Mouse (Mus musculus) ES-E14 (cell line): Measurements from ENCODE around the gene Phc3. TPM values are rescaled to one million over a fixed set of nuclear protein-coding genes. Genes with fewer than 3 reads are reported as not detected.

Experiments used
- DNase-seq: peaks from one replicate; pipeline ENCODE4 v3.0.0-alpha.2; 2013; ENCODE audit warnings: low read depth, low spot score
- H3K27ac ChIP-seq: 2 replicates; pipeline ENCODE4 v1.5.1; 2012; ENCODE audit warnings: low read depth, mild to moderate bottlenecking, low read length, moderate library complexity, mixed read lengths; ENCODE audit not compliant: poor library complexity, insufficient read depth, severe bottlenecking
- H3K36me3 ChIP-seq: 2 replicates; pipeline ENCODE4 v1.6.1; 2012; ENCODE audit warnings: mild to moderate bottlenecking, low read length, moderate library complexity, mixed read lengths; ENCODE audit not compliant: control insufficient read depth, poor library complexity, insufficient read depth, severe bottlenecking
- H3K4me1 ChIP-seq, 2 experiments: fragments of 150-350 bp in 1 of 2; sonication (generic) in 1 of 2; 2 replicates each; pipeline ENCODE4 v1.6.1; 2012; ENCODE audit warnings: low read length in 2 of 2, mild to moderate bottlenecking in 1 of 2, mixed read lengths in 1 of 2; ENCODE audit not compliant: control insufficient read depth in 2 of 2, insufficient read depth in 2 of 2, poor library complexity in 1 of 2
- H3K4me3 ChIP-seq, 2 experiments: fragments of 150-350 bp in 1 of 2; sonication (generic) in 1 of 2; 2 replicates each; pipeline ENCODE4 v1.5.1; 2012; ENCODE audit warnings: low read length in 2 of 2, low read depth in 1 of 2, mild to moderate bottlenecking in 1 of 2, mixed read lengths in 1 of 2; ENCODE audit not compliant: insufficient read depth in 1 of 2, poor library complexity in 1 of 2, severe bottlenecking in 1 of 2
- H3K9ac ChIP-seq: 2 replicates; pipeline ENCODE4 v1.6.1; 2012; ENCODE audit warnings: low read depth, mild to moderate bottlenecking, low read length, mixed read lengths; ENCODE audit not compliant: poor library complexity, insufficient read depth, severe bottlenecking
- H3K9me3 ChIP-seq: fragments of 150-350 bp; sonication (generic); 2 replicates; pipeline ENCODE4 v1.6.1; 2012; ENCODE audit warnings: low read depth, mild to moderate bottlenecking, low read length; ENCODE audit not compliant: control insufficient read depth, insufficient read depth
- CHD2 ChIP-seq: IDR thresholded peaks from 2 replicates; pipeline ENCODE4 v1.6.1; 2014; ENCODE audit warnings: mild to moderate bottlenecking, low read depth, low read length, inconsistent platforms
- HCFC1 ChIP-seq: IDR thresholded peaks from 2 replicates; pipeline ENCODE4 v1.6.1; 2012; ENCODE audit warnings: low read length, inconsistent platforms, borderline replicate concordance; ENCODE audit not compliant: insufficient read depth
- MAFK ChIP-seq: IDR thresholded peaks from 2 replicates; pipeline ENCODE4 v1.6.1; 2014; ENCODE audit warnings: mild to moderate bottlenecking, low read depth, low read length, inconsistent platforms; ENCODE audit not compliant: insufficient read depth
- ZC3H11A ChIP-seq: IDR thresholded peaks from 2 replicates; pipeline ENCODE4 v1.6.1; 2012; ENCODE audit warnings: low read depth, mild to moderate bottlenecking, inconsistent platforms, low read length, borderline replicate concordance
- ZNF384 ChIP-seq: IDR thresholded peaks from 2 replicates; pipeline ENCODE4 v1.6.1; 2012; ENCODE audit warnings: low read depth, low read length, inconsistent platforms
- in situ Hi-C, 2 experiments: fragments of 600-800 bp; cut with MboI; formaldehyde crosslinking; loops; one replicate each; pipeline ENCODE4 v1.15.1; 2025; ENCODE audit warnings: low sequenced_read_pairs in 2 of 2, inconsistent platforms in 1 of 2; ENCODE audit not compliant: unreplicated experiment in 2 of 2
- total RNA-seq: library from RNA; depleted of rRNA; stranded (reverse); fragments of 300-350 nt; gene quantifications from 2 replicates; pipeline ENCODE4 v1.2.3, GENCODE M21; 2012

The Phc3 gene
- total RNA-seq, 1 experiment, result 7.1 TPM

DNA sequence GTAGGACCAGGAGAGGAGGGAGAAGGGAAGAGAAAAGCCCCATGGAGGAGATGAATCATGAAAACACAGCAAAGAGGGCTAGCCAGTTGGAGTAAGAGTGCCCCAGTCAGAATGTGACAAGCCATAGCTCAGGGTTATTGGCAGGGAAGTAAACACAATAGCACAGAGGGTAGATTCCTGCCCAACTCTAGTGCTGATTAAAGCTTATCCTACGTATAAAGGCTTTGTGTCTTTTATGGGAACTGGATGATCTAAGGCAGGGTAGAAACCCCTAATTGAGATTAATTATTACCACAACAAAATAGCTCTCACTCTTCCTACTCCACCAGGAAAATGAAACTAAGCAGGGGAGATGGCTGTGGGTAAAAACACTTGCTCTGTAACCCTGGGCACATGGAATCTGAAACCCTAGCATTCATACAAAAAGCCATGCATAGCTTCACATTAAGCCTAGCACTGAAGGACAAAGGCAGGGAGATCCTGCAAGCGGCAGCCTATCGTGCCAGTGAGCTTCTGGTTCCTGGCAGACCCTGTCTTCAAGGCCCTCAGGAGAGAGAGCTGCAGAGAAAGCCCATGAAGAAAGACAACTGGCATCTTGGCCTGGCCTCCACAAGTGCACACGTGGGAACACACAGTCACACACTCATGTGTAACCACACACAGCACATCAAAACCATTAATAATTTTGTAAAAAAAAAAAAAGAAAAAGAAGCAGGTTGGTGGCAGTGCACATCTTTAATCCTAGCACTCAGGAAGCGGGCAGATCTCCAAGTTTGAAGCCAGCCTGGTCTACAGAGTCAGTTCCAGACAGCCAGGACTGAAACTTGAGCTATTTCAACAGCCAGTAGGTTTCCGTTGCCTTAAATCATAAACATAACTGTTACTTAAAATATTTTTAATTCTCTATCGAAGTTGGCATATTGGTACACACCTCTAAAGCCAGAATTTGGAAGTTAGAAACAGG is 9.1 kb downstream of the Phc3 start:
- DNase-seq, result no peak
- Histone ChIP-seq H3K27ac (no peak overlapping the region), H3K4me1 (no peaks in the 10 kb centered on the region), H3K9ac (no peak overlapping the region), H3K9me3 (no peaks in the 10 kb centered on the region), H3K4me3 (no peak overlapping the region), H3K36me3 (peaks cover 20% of the 10 kb centered on the region)
- in situ Hi-C loops, result loop anchor here in 1 of 2 experiments (25.0 kb wide), 1 partner anchor 373 kb away; the partner anchor contains the start of gene Actrt3
- no peak for TF ChIP-seq ZC3H11A
- TF ChIP-seq HCFC1, result no peak
- no peak for TF ChIP-seq MAFK
- no peak for TF ChIP-seq ZNF384
- no peak for TF ChIP-seq CHD2

DNA sequence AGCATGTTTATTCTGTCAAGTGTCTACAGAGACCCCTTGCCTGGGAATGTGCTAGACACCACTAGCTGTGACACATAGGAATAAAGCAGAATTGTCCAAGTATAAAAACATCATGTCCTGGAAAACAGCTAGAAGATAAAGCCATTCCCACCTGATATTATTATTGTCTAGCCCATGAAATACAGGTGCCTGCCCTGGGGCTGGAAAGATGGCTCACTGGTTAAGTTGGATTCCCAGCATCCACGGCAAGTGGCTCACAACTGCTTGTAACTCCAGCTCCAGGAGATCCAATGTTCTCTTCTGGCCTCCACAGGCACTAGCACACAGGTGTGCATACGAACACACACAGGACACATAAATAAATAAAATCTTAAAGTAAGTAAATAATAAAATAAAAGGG is 10.5 kb downstream of the Phc3 start:
- in situ Hi-C loops, result loop anchor here in 1 of 2 experiments (25.0 kb wide), 1 partner anchor 371 kb away; the partner anchor contains the start of gene Actrt3
- TF ChIP-seq ZNF384 (no peak), CHD2 (no peak), MAFK (no peak), HCFC1 (no peak)

GRCm38 (mm10) chr3:30956327-30956726 is 12.9 kb downstream of the Phc3 start:
- Histone ChIP-seq H3K27ac (no peak overlapping the region), H3K9me3 (no peaks in the 10 kb centered on the region), H3K36me3 (peaks cover 10% of the 10 kb centered on the region), H3K9ac (no peak overlapping the region), H3K4me3 (no peak overlapping the region), H3K4me1 (no peaks in the 10 kb centered on the region)
- DNase-seq, result no peak
- in situ Hi-C loops, result loop anchor here in 1 of 2 experiments (25.0 kb wide), 1 partner anchor 369 kb away; the partner anchor contains the start of gene Actrt3
- no peak for TF ChIP-seq ZC3H11A
- TF ChIP-seq CHD2, result no peak
- TF ChIP-seq HCFC1, result no peak
- no peak for TF ChIP-seq ZNF384
- TF ChIP-seq MAFK, result no peak

More for the DNA sequence above, 10.5 kb downstream of the Phc3 start:
- Histone ChIP-seq H3K36me3 (peaks cover 18% of the 10 kb centered on the region), H3K4me3 (no peak overlapping the region), H3K9me3 (no peaks in the 10 kb centered on the region), H3K4me1 (no peaks in the 10 kb centered on the region), H3K9ac (no peak overlapping the region), H3K27ac (no peak overlapping the region)
- no peak for DNase-seq

GRCm38 (mm10) chr3:30952273-30953070 is 16.7 kb downstream of the Phc3 start:
- Histone ChIP-seq H3K9me3 (no peaks in the 10 kb centered on the region), H3K4me1 (no peaks in the 10 kb centered on the region), H3K36me3 (peaks cover 14% of the 10 kb centered on the region), H3K4me3 (no peak overlapping the region), H3K9ac (no peak overlapping the region), H3K27ac (no peak overlapping the region)
- TF ChIP-seq ZC3H11A, result no peak
- TF ChIP-seq CHD2, result no peak
- in situ Hi-C loops, result loop anchor here in 1 of 2 experiments (25.0 kb wide), 1 partner anchor 365 kb away; the partner anchor contains the start of gene Actrt3
- no peak for DNase-seq
